Mouse (Mus musculus) intestine, embryonic 14.5 days (tissue): Measurements from ENCODE around the gene Tom1l2. TPM values are rescaled to one million over a fixed set of nuclear protein-coding genes. Genes with fewer than 3 reads are reported as not detected.

Experiments used
- ATAC-seq: fragments of 200-750 bp; cut with Nextera tagmentation; replicated peaks from 2 replicates; pipeline ENCODE4 v1.8.0; 2017; ENCODE audit warnings: low read depth, moderate number of reproducible peaks, moderate TSS enrichment, moderate library complexity; ENCODE audit not compliant: low FRiP score, low TSS enrichment
- DNase-seq: peaks from one replicate; pipeline ENCODE4 v3.0.0-alpha.2; 2018; ENCODE audit warnings: low spot score
- H3K27ac ChIP-seq: fragments of 300-500 bp; sonication (generic); 2 replicates; pipeline ENCODE4 v1.5.1; 2014; ENCODE audit warnings: low read depth, mild to moderate bottlenecking, control low read depth
- H3K27me3 ChIP-seq: fragments of 300-500 bp; sonication (generic); replicated peaks from 2 replicates; pipeline ENCODE4 v1.6.1; 2014; ENCODE audit warnings: low read length, control low read depth; ENCODE audit not compliant: control insufficient read depth, insufficient read depth
- H3K36me3 ChIP-seq: fragments of 300-500 bp; sonication (generic); 2 replicates; pipeline ENCODE4 v1.6.1; 2014; ENCODE audit warnings: low read length, control low read depth; ENCODE audit not compliant: control insufficient read depth, insufficient read depth
- H3K4me1 ChIP-seq: fragments of 300-500 bp; sonication (generic); replicated peaks from 2 replicates; pipeline ENCODE4 v1.6.1; 2014; ENCODE audit warnings: low read length, control low read depth, mixed read lengths; ENCODE audit not compliant: control insufficient read depth, insufficient read depth
- H3K4me2 ChIP-seq: fragments of 300-500 bp; sonication (generic); 2 replicates; pipeline ENCODE4 v1.6.1; 2014; ENCODE audit warnings: low read length
- H3K4me3 ChIP-seq: fragments of 300-500 bp; sonication (generic); 2 replicates; pipeline ENCODE4 v1.5.1; 2014; ENCODE audit warnings: low read depth, low read length, control low read depth, mixed read lengths
- H3K9ac ChIP-seq: fragments of 300-500 bp; sonication (generic); 2 replicates; pipeline ENCODE4 v1.6.1; 2014; ENCODE audit warnings: mild to moderate bottlenecking, low read length
- H3K9me3 ChIP-seq: fragments of 300-500 bp; sonication (generic); 2 replicates; pipeline ENCODE4 v1.6.1; 2016; ENCODE audit warnings: low read length, control low read depth; ENCODE audit not compliant: control insufficient read depth
- WGBS: fragments of 180-500 bp; shearing (Covaris S2); extraction: QIAGEN DNeasy Blood & Tissue Kit; methylation state at CpG from one replicate; pipeline ENCODE4 v1.1.7; 2014; 5-methylcytosine and 5-hydroxymethylcytosine counted together
- polyA plus RNA-seq: library from polyadenylated mRNA; unstranded; fragments of >200 nt; fragmentation: Nextera tagmentation; extraction: Ambion mirVana; gene quantifications from 2 replicates; pipeline ENCODE4 v1.2.1, GENCODE M21; 2014

Gene Tom1l2
- polyA plus RNA-seq, 1 experiment from 2014 or later = 19.4 TPM

DNA sequence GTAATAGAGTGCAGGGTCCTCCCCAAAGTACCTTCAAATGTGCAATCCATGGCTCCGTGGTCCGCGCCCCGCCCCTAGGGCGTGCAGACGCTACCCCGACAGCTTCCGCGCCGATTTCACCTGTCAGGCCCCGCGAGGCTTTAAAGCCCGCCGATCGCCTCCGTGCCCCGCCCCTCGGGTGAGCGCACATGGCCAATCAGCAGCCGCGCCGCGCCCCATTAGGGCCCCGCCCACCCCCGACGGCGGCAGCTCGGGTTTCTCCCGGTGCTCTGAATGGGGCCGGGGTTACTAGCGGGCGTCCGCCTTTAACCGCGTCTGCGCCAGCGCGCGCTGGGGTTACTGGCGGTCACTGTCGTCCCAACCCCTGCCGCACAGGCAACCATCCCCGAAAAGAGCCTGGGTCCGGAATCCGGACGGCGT lies 142.4 kb downstream of the Tom1l2 start:
- no peaks in the 10 kb centered on the region for H3K9me3 ChIP-seq
- H3K36me3 ChIP-seq = peaks cover 18% of the 10 kb centered on the region
- H3K4me2 ChIP-seq = peak overlapping the region; percentile 69
- under 1% methylated on average over 47 of the region's 47 CpGs for WGBS
- peaks cover 45% of the 10 kb centered on the region for H3K4me1 ChIP-seq
- peak overlapping the region; percentile 47 for H3K9ac ChIP-seq
- H3K27me3 ChIP-seq = no peaks in the 10 kb centered on the region
- H3K4me3 ChIP-seq = peak overlapping the region; percentile 37
- peak; percentile 88 for ATAC-seq
- DNase-seq = peak; percentile 96
- H3K27ac ChIP-seq = peak overlapping the region; percentile 70

DNA sequence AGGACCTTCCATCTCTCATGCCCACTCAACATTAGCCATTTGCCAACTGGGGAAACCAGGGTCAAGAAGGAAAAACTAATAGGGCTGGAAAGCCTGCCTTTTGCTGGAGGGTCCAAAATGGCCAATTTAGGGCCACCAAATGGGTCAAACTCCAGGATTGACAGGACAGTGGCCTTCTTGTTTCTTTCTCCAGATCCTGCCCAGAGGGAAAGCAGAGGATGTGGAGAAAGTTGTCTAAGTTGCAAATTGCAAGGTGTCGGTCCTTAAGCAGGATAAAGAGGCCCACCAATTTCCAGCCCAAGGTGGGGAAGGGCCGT lies 142.8 kb downstream of the Tom1l2 start:
- peak overlapping the region; percentile 37 for H3K4me3 ChIP-seq
- peaks cover 45% of the 10 kb centered on the region for H3K4me1 ChIP-seq
- H3K36me3 ChIP-seq = peaks cover 23% of the 10 kb centered on the region
- 10% methylated on average over 2 of the region's 2 CpGs for WGBS
- H3K27me3 ChIP-seq = no peaks in the 10 kb centered on the region
- H3K9ac ChIP-seq = peak overlapping the region; percentile 47
- H3K4me2 ChIP-seq = peak overlapping the region; percentile 69
- no peak for DNase-seq
- ATAC-seq = no peak
- no peaks in the 10 kb centered on the region for H3K9me3 ChIP-seq
- H3K27ac ChIP-seq = peak overlapping the region; percentile 67

- Histone ChIP-seq H3K36me3 (peaks cover 28% of the 10 kb centered on the region), H3K9ac (peak overlapping the region; percentile 47), H3K4me1 (peaks cover 45% of the 10 kb centered on the region), H3K4me2 (peak overlapping the region; percentile 69), H3K27me3 (no peaks in the 10 kb centered on the region), H3K27ac (peak overlapping the region; percentile 67), H3K9me3 (no peaks in the 10 kb centered on the region), H3K4me3 (peak overlapping the region; percentile 37)
- WGBS = 36% methylated on average over 7 of the region's 7 CpGs
- ATAC-seq (no peak), DNase-seq (peak; percentile 74)
Observed at GRCm38 (mm10) chr11:60209217-60209932, 143.3 kb downstream of the Tom1l2 start.

DNA sequence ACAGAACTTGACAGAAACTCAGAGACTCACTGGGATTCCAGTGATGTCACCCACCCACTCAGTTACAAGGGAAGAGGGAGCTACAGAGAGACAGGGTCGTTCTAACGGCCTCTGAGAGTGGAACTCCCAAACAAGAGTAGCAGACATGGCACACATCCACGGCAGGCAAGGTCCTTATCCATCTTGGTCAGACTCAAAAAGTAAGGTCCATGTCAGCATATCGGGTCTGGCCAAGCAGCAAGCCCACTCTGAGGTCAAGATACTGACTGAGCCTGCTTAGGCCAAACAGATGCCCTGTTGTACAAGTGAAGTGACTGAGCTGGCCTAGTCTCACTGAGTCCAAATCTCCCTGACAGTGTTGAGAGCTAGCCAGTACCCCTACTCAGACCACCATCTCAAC lies 144.0 kb downstream of the Tom1l2 start:
- Histone ChIP-seq H3K27ac (no peak overlapping the region; the same call in 1 of the 2 replicates), H3K9ac (peak overlapping the region; percentile 47), H3K4me1 (peaks cover 45% of the 10 kb centered on the region), H3K9me3 (no peaks in the 10 kb centered on the region), H3K36me3 (peaks cover 34% of the 10 kb centered on the region), H3K4me2 (peak overlapping the region; percentile 69), H3K4me3 (peak overlapping the region; percentile 37; the same call in 1 of the 2 replicates), H3K27me3 (no peaks in the 10 kb centered on the region)
- WGBS = 33% methylated on average over 4 of the region's 4 CpGs
- DNase-seq (no peak), ATAC-seq (no peak)

- Histone ChIP-seq H3K4me2 (peak overlapping the region; percentile 69), H3K36me3 (peaks cover 40% of the 10 kb centered on the region), H3K4me1 (peaks cover 45% of the 10 kb centered on the region), H3K4me3 (0 out of 2 replicates have a peak overlapping the region, but pooled peaks have one; percentile 10), H3K27me3 (no peaks in the 10 kb centered on the region), H3K9ac (no peak overlapping the region; the same call in 1 of the 2 replicates), H3K9me3 (no peaks in the 10 kb centered on the region), H3K27ac (no peak overlapping the region; the same call in 1 of the 2 replicates)
- ATAC-seq = no peak
- WGBS = 62% methylated on average over 6 of the region's 6 CpGs
- DNase-seq = no peak
Observed at GRCm38 (mm10) chr11:60208201-60208600, 144.5 kb downstream of the Tom1l2 start.

GRCm38 (mm10) chr11:60206207-60206606 lies 146.5 kb downstream of the Tom1l2 start:
- Histone ChIP-seq H3K4me3 (no peak overlapping the region), H3K36me3 (peaks cover 59% of the 10 kb centered on the region), H3K4me2 (no peak overlapping the region), H3K9me3 (no peaks in the 10 kb centered on the region), H3K27me3 (no peaks in the 10 kb centered on the region), H3K4me1 (peaks cover 30% of the 10 kb centered on the region), H3K9ac (no peak overlapping the region), H3K27ac (no peak overlapping the region)
- ATAC-seq (no peak), DNase-seq (no peak)
- WGBS = 50% methylated on average over 5 of the region's 5 CpGs

DNA sequence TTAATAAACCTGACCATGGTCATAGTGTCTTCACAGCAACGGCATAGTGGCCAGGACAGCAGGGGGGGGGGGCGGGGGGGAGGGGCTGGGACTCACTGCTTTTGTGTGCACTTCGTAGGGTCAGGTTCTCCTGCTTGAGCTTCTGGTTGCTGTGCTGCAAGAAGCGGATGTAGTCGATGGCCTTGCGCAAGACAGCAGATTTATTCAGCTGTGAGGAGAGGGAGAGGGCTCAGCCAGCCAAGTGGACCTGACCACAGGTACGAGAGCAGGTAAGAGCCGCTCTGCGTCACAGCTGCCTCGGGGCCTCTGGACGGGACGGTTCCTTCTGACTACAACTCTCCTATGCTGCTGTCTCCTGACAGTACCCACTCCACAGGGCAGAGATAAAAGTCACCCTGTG lies 147.7 kb downstream of the Tom1l2 start:
- H3K27me3 ChIP-seq = no peaks in the 10 kb centered on the region
- WGBS = 83% methylated on average over 12 of the region's 12 CpGs

DNA sequence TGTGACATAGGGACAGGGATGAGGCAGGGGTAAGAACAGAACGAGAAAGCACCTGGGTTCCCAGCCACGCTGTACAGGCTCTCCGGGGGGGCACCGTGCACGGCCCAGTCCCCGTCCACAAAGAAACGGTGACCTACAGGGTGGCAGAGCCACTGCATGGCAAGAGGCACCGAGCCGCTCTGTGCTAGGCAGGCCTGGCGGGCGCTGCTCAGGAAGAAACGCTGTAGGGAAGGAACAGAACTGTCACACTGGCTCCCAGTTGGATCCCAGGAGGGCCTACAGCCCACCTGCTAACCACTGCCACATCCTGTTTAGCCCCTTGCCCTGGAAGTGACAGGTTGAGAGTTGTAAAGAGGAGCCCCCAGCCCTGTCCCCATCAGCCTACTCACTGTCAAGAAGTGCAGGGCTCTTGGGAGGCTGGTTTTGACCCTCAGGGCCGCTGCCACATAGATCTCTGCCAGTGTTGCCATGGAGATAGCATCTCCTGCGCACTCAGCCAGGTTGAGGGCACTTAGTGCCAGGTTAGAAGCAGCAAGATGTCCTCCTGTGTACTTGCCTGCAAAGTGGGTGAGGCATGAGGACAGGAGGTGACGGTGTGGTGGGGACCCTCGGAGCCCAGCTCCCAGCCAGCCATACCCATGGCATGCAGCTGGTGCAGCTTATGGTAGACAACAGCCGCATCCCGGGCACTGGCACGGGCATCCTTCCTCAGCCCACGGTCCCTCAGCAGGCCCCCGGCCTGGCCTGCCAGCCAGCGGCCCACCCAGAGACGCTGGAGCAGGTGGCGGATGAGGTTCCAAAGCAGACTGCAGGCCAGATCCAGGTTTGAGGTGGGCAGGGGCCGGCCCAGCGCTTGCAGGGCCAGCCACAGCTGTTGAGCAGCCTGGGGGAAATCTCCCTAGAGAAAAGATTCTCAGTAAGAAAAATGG lies 149.7 kb downstream of the Tom1l2 start:
- no peak overlapping the region for H3K4me2 ChIP-seq
- no peak overlapping the region for H3K4me3 ChIP-seq
- peaks cover under 1% of the 10 kb centered on the region; the same call in 1 of the 2 replicates for H3K4me1 ChIP-seq
- H3K36me3 ChIP-seq = peaks cover 89% of the 10 kb centered on the region
- ATAC-seq = no peak
- 91% methylated on average over 26 of the region's 26 CpGs for WGBS
- no peaks in the 10 kb centered on the region for H3K27me3 ChIP-seq
- no peaks in the 10 kb centered on the region for H3K9me3 ChIP-seq
- H3K27ac ChIP-seq = no peak overlapping the region
- H3K9ac ChIP-seq = no peak overlapping the region
- DNase-seq = no peak

More for the DNA sequence above, 147.7 kb downstream of the Tom1l2 start:
- H3K4me3 ChIP-seq = no peak overlapping the region
- H3K27ac ChIP-seq = no peak overlapping the region
- DNase-seq (no peak), ATAC-seq (no peak)
- no peak overlapping the region for H3K9ac ChIP-seq
- H3K36me3 ChIP-seq = peaks cover 71% of the 10 kb centered on the region
- H3K4me2 ChIP-seq = no peak overlapping the region
- no peaks in the 10 kb centered on the region for H3K9me3 ChIP-seq
- peaks cover 21% of the 10 kb centered on the region for H3K4me1 ChIP-seq
